Mouse (Mus musculus): ENCODE measurements at regions not wholly inside any gene's neighbourhood (a gene's known extent, or its start where the extent isn't known, plus 50 kb on each side); places are given as distances from the start of the nearest gene placed in this dataset.

GRCm38 (mm10) chr2:10314251-10315243 is 55.8 kb upstream of the Sfmbt2 start:
- H3K4me2 ChIP-seq (ENCODE audit: insufficient read depth, low read depth, poor library complexity, severe bottlenecking) = peak overlapping the region; percentile 17
- no peak overlapping the region for H3K9ac ChIP-seq (ENCODE audit: insufficient read depth, low read depth)
- no peak overlapping the region for H3K27ac ChIP-seq (ENCODE audit: insufficient read depth, low read depth)
- no peaks in the 10 kb centered on the region for H3K9me3 ChIP-seq (replicated peaks; ENCODE audit: low read length)
- H3K4me1 ChIP-seq (ENCODE audit: control insufficient read depth in 1 of 2, insufficient read depth in 2 of 2) = peaks cover 5 to 21% of the 10 kb centered on the region in 2 experiments
- in situ Hi-C loops (cut with MboI; ENCODE audit: low pct_ligation_motif_present, low pct_unique_long_range_greater_than_20kb, low sequenced_read_pairs) = no loop called here
- H3K79me2 ChIP-seq (replicated peaks; ENCODE audit: control insufficient read depth, extremely low read depth, insufficient read depth, poor library complexity, severe bottlenecking) = no peaks in the 10 kb centered on the region
- no peak overlapping the region for H3K4me3 ChIP-seq (replicated peaks in 1 of 3; ENCODE audit: low read depth in 2 of 3, low read length in 2 of 3, poor library complexity in 1 of 3)
- TF ChIP-seq MAFK (IDR thresholded peaks at IDR 0.05; ENCODE audit: insufficient replicate concordance, low read length) = peak; percentile 69; the same call in 1 of the 2 replicates
- no peak for TF ChIP-seq GABPA (IDR thresholded peaks at IDR 0.05; ENCODE audit: insufficient replicate concordance, low read depth, low read length)
- TF ChIP-seq TCF12 (IDR thresholded peaks at IDR 0.05; ENCODE audit: low read depth, low read length) = peak; percentile 89
- no peak for TF ChIP-seq UBTF (IDR thresholded peaks at IDR 0.05; ENCODE audit: low read depth, low read length)
- TF ChIP-seq MAX (IDR thresholded peaks at IDR 0.05; ENCODE audit: low read length) = peak; percentile 79
- peak; percentile 74 for TF ChIP-seq EP300 (IDR thresholded peaks at IDR 0.05; ENCODE audit: low read length)
- TF ChIP-seq MYC (IDR thresholded peaks at IDR 0.05; ENCODE audit: low read depth, low read length) = peak; percentile 76
- TF ChIP-seq MXI1 (IDR thresholded peaks at IDR 0.05; ENCODE audit: low read depth, low read length) = peak; percentile 74
- TF ChIP-seq BHLHE40 (IDR thresholded peaks at IDR 0.05; ENCODE audit: low read depth, low read length) = peak; percentile 92
- TF ChIP-seq IRF4 (IDR thresholded peaks at IDR 0.05; ENCODE audit: low read depth, low read length) = peak; percentile 73
- TF ChIP-seq HCFC1 (IDR thresholded peaks at IDR 0.05; ENCODE audit: low read depth, low read length) = no peak
- 0 out of 2 replicates have a peak, but pooled peaks have one; percentile 56 for TF ChIP-seq ETS1 (conservative IDR thresholded peaks at IDR 0.05; ENCODE audit: low read depth, low read length)
- no peak for TF ChIP-seq ZMIZ1 (IDR thresholded peaks at IDR 0.05; ENCODE audit: low read depth, low read length)
- TF ChIP-seq CHD2 (IDR thresholded peaks at IDR 0.05; ENCODE audit: low read length) = peak; percentile 66
- no peaks in the 10 kb centered on the region for H3K36me3 ChIP-seq (replicated peaks in 1 of 2; ENCODE audit: control insufficient read depth in 1 of 2, insufficient read depth in 1 of 2, low read length in 1 of 2)
- dilution Hi-C loops (cut with MboI; ENCODE audit: extremely low pct_ligation_motif_present, extremely low pct_unique_long_range_greater_than_20kb, low sequenced_read_pairs) = no loop called here
- H3K27me3 ChIP-seq (replicated peaks) = peaks cover 2% of the 10 kb centered on the region
- DNase-seq (ENCODE audit: extremely low read depth) = peak; percentile 63

DNA sequence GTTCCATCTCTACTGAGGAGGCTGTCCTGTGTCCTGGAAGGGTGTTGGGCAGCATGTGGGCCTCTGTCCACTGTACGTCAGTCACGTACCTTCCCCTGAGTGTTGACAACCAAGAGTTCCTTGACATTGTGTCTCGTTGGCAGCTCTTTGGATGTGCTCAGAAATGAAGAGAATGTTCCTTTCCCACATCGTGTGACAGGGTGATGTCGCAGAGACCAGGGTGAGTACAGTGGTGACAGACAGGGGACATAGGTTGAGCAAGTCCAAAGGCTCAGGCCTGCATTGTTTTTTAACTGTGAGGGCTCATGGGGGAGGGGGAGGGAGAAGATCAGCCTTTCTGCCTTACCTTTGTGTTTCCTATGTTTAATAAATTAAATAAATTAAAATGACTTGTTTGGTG is 54.0 kb upstream of the Sfmbt2 start:
- Histone ChIP-seq H3K4me2 (ENCODE audit: insufficient read depth, low read depth, poor library complexity, severe bottlenecking) (no peak overlapping the region), H3K9me3 (replicated peaks; ENCODE audit: low read length) (no peaks in the 10 kb centered on the region), H3K36me3 (replicated peaks in 1 of 2; ENCODE audit: control insufficient read depth in 1 of 2, insufficient read depth in 1 of 2, low read length in 1 of 2) (no peaks in the 10 kb centered on the region), H3K27me3 (replicated peaks) (peaks cover 2% of the 10 kb centered on the region), H3K9ac (ENCODE audit: insufficient read depth, low read depth) (no peak overlapping the region), H3K79me2 (replicated peaks; ENCODE audit: control insufficient read depth, extremely low read depth, insufficient read depth, poor library complexity, severe bottlenecking) (no peaks in the 10 kb centered on the region), H3K27ac (ENCODE audit: insufficient read depth, low read depth) (no peak overlapping the region), H3K4me3 (replicated peaks in 1 of 3; ENCODE audit: low read depth in 2 of 3, low read length in 2 of 3, poor library complexity in 1 of 3) (no peak overlapping the region), H3K4me1 (ENCODE audit: control insufficient read depth in 1 of 2, insufficient read depth in 2 of 2) (peaks cover 5 to 21% of the 10 kb centered on the region in 2 experiments)
- no peak for DNase-seq (ENCODE audit: extremely low read depth)
- in situ Hi-C loops (cut with MboI; ENCODE audit: low pct_ligation_motif_present, low pct_unique_long_range_greater_than_20kb, low sequenced_read_pairs) = no loop called here
- dilution Hi-C loops (cut with MboI; ENCODE audit: extremely low pct_ligation_motif_present, extremely low pct_unique_long_range_greater_than_20kb, low sequenced_read_pairs) = no loop called here
- no peak for TF ChIP-seq ETS1 (conservative IDR thresholded peaks at IDR 0.05; ENCODE audit: low read depth, low read length)
- TF ChIP-seq USF2 (conservative IDR thresholded peaks at IDR 0.05; ENCODE audit: low read depth, low read length) = no peak
- no peak for TF ChIP-seq CTCF (conservative IDR thresholded peaks at IDR 0.05 in 1 of 2, IDR thresholded peaks at IDR 0.05 in 1 of 2; ENCODE audit: low read depth in 2 of 2, low read length in 2 of 2)
- no peak for TF ChIP-seq JUN (IDR thresholded peaks at IDR 0.05; ENCODE audit: insufficient read depth, low read depth, low read length)
- no peak for TF ChIP-seq MYC (IDR thresholded peaks at IDR 0.05; ENCODE audit: low read depth, low read length)
- no peak for TF ChIP-seq POLR2AphosphoS2 (IDR thresholded peaks at IDR 0.05; ENCODE audit: low read depth, low read length)
- TF ChIP-seq POLR2A (IDR thresholded peaks at IDR 0.05; ENCODE audit: low read depth, low read length) = no peak
- TF ChIP-seq GABPA (IDR thresholded peaks at IDR 0.05; ENCODE audit: insufficient replicate concordance, low read depth, low read length) = no peak
- no peak for TF ChIP-seq ZC3H11A (IDR thresholded peaks at IDR 0.05; ENCODE audit: low read depth, low read length)
- TF ChIP-seq NRF1 (IDR thresholded peaks at IDR 0.05; ENCODE audit: low read depth, low read length) = no peak
- no peak for TF ChIP-seq MEF2A (IDR thresholded peaks at IDR 0.05; ENCODE audit: borderline replicate concordance, low read depth, low read length)
- TF ChIP-seq TCF12 (IDR thresholded peaks at IDR 0.05; ENCODE audit: low read depth, low read length) = no peak
- TF ChIP-seq RCOR1 (conservative IDR thresholded peaks at IDR 0.05; ENCODE audit: low read depth, low read length) = no peak
- no peak for TF ChIP-seq BHLHE40 (IDR thresholded peaks at IDR 0.05; ENCODE audit: low read depth, low read length)
- no peak for TF ChIP-seq MAFK (IDR thresholded peaks at IDR 0.05; ENCODE audit: insufficient replicate concordance, low read length)
- no peak for TF ChIP-seq SIN3A (IDR thresholded peaks at IDR 0.05; ENCODE audit: low read length)
